In the genomic region with DNA sequence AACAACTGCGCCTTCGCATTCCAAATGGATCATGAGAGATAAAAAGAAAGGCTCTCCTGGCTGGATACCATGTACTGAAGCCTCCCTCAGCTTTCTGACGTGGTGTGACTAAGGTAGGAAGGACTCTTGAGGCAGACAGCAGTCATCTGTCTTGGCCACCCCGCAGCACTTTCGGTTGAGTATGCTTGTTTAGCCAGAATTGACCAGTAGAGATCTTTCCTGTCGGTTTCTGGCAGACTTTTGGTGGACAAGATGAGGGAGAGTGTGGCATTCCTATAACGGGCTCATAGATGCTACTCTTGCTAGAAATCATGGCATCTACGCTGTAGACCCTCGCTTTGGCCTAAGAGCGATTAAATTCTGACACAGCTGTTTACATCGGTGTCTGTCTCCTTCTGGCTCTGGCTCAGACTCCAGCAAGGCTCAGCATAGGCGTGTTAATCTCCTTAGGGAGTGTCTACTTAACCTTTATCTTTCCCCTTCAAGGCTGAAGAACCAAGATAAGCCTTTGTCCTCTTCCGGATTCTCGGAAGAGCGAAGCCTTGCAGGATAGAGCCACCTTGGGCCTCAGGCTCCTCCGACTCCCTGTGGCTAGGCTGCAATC, we compare ENCODE assay signal across 9 mouse cellular contexts.
DNase-seq lines count a peak whose midpoint lies in the region; ATAC-seq and TF ChIP-seq lines count a peak whose summit lies in the region.
"Had no signal": no experiment of that assay in that cellular context is flagged by ENCODE, and none has a peak within 500 bp of the region (broad histone marks: within the 10 kb centered on the region; RNA-seq: fewer than 3 reads in every experiment).

No protein-coding gene starts in this region.

- 49% methylated on average over 16 of the region's 16 CpGs for WGBS in forebrain, embryonic 10.5 days
- WGBS in forebrain, embryonic 15.5 days = 66% methylated on average over 16 of the region's 16 CpGs
- WGBS in heart, embryonic 15.5 days = 38% methylated on average over 16 of the region's 16 CpGs
- WGBS in liver, postnatal 0 days (ENCODE audit: insufficient replicate concordance) = 54% methylated on average over 16 of the region's 16 CpGs

- ATAC-seq in forebrain, embryonic 15.5 days (replicated peaks) = no peak
- ATAC-seq in heart, embryonic 15.5 days (replicated peaks; ENCODE audit: insufficient number of reproducible peaks, insufficient read depth, low FRiP score, low read depth) = no peak
- peak; percentile 60 for ATAC-seq in liver, postnatal 0 days
- ATAC-seq: forebrain, postnatal 0 days had no signal

- no peak for TF ChIP-seq CTCF in liver, postnatal 0 days (IDR thresholded peaks at IDR 0.05; ENCODE audit: low read depth)

- peaks cover 37% of the 10 kb centered on the region; the same call in 1 of the 2 replicates for H3K27me3 ChIP-seq in forebrain, embryonic 10.5 days (ENCODE audit: poor library complexity, severe bottlenecking)
- no peaks in the 10 kb centered on the region for H3K27me3 ChIP-seq in forebrain, embryonic 15.5 days
- no peaks in the 10 kb centered on the region for H3K27me3 ChIP-seq in heart, embryonic 15.5 days
- H3K27me3 ChIP-seq in liver, postnatal 0 days (ENCODE audit: insufficient read depth, low read length) = no peaks in the 10 kb centered on the region

- no peaks in the 10 kb centered on the region for H3K9me3 ChIP-seq in forebrain, embryonic 10.5 days
- no peaks in the 10 kb centered on the region for H3K9me3 ChIP-seq in forebrain, embryonic 15.5 days
- no peaks in the 10 kb centered on the region for H3K9me3 ChIP-seq in heart, embryonic 15.5 days (replicated peaks)
- no peaks in the 10 kb centered on the region for H3K9me3 ChIP-seq in liver, postnatal 0 days (ENCODE audit: low read length)

- no peak for DNase-seq in forebrain, embryonic 10.5 days (ENCODE audit: extremely low spot score, low spot score)
- peak; percentile 10 for DNase-seq in MN1 (ENCODE audit: low spot score)
- DNase-seq in liver, postnatal 0 days = no peak
- DNase-seq in B cell, adult 2 months = no peak
- DNase-seq in layer of hippocampus, adult 9-11 months = no peak
- no peak for DNase-seq in adrenal gland, adult 2 months
- DNase-seq: forebrain, postnatal 0 days had no signal

- H3K4me2 ChIP-seq in forebrain, embryonic 15.5 days (replicated peaks) = no peak overlapping the region
- H3K4me2 ChIP-seq in heart, embryonic 15.5 days = peak overlapping the region; percentile 34; the same call in 1 of the 2 replicates
- peak overlapping the region; percentile 9; the same call in 1 of the 2 replicates for H3K4me2 ChIP-seq in liver, postnatal 0 days (ENCODE audit: low read depth, low read length)

- peaks cover 64% of the 10 kb centered on the region for H3K4me1 ChIP-seq in forebrain, embryonic 10.5 days
- H3K4me1 ChIP-seq in forebrain, embryonic 15.5 days = peaks cover 11% of the 10 kb centered on the region; the same call in 1 of the 2 replicates
- peaks cover 28% of the 10 kb centered on the region for H3K4me1 ChIP-seq in heart, embryonic 15.5 days (replicated peaks)
- H3K4me1 ChIP-seq in liver, postnatal 0 days (ENCODE audit: insufficient read depth) = no peaks in the 10 kb centered on the region

- peak overlapping the region; percentile 17; the same call in 1 of the 2 replicates for H3K27ac ChIP-seq in forebrain, embryonic 10.5 days
- H3K27ac ChIP-seq in forebrain, embryonic 15.5 days (replicated peaks) = no peak overlapping the region
- H3K27ac ChIP-seq in heart, embryonic 15.5 days = peak overlapping the region; percentile 37; the same call in 1 of the 2 replicates
- H3K27ac ChIP-seq in liver, postnatal 0 days (ENCODE audit: low read depth) = no peak overlapping the region

- no peak overlapping the region for H3K9ac ChIP-seq in forebrain, embryonic 15.5 days (replicated peaks)
- H3K9ac ChIP-seq in heart, embryonic 15.5 days = no peak overlapping the region
- no peak overlapping the region for H3K9ac ChIP-seq in liver, postnatal 0 days (replicated peaks)
- H3K9ac ChIP-seq: forebrain, postnatal 0 days had no signal

- no peak overlapping the region for H3K4me3 ChIP-seq in forebrain, embryonic 10.5 days
- H3K4me3 ChIP-seq in forebrain, embryonic 15.5 days = no peak overlapping the region
- no peak overlapping the region for H3K4me3 ChIP-seq in heart, embryonic 15.5 days
- H3K4me3 ChIP-seq in liver, postnatal 0 days (ENCODE audit: low read depth, low read length) = no peak overlapping the region

- peak; percentile 61; the same call in 1 of the 2 replicates for TF ChIP-seq EP300 in liver, postnatal 0 days (IDR thresholded peaks at IDR 0.05; ENCODE audit: low read depth)

- H3K36me3 ChIP-seq in forebrain, embryonic 10.5 days (replicated peaks) = no peaks in the 10 kb centered on the region
- H3K36me3 ChIP-seq in forebrain, embryonic 15.5 days = no peaks in the 10 kb centered on the region
- H3K36me3 ChIP-seq in heart, embryonic 15.5 days = no peaks in the 10 kb centered on the region
- no peaks in the 10 kb centered on the region for H3K36me3 ChIP-seq in liver, postnatal 0 days (replicated peaks; ENCODE audit: insufficient read depth, low read length)

Comparison
In these comparisons a context has a peak if more than half of its experiments do, and no peak if none do; other contexts are left out.
1. H3K27ac ChIP-seq: peak in forebrain, embryonic 10.5 days (single experiment) and heart, embryonic 15.5 days (single experiment); none in forebrain, embryonic 15.5 days (single experiment) and liver, postnatal 0 days (single experiment).